ENCODE assay signal across 13 mouse cellular contexts in the genomic region with DNA sequence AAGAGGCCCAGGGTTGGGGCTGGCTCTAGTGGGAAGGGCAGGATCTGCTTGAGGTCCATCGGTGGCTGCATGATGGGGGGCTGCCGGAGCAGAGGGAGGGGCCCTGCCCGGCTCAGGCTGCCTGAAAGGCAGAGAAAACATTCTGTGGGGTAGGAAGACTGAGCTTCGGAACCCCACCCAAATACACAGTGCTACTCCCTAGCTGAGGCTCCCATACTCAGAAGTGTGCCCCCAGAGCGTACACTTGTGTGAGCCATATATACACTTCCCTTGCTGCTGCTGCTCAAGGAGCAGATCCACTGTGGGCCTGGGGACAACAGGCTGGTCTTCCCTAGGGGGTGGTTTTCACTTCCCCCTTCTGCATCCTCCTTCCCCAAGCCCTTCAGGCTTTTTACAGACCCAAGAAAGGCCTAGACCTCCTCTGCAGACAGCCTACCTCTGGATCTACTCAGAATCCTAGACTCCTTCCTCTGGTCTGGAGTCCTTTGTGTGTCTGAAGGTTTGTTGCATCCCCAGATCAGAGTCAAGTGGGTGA. TPM values are rescaled to one million over a fixed set of nuclear protein-coding genes. Genes with fewer than 3 reads are reported as not detected.
DNase-seq lines count a peak whose midpoint lies in the region; ATAC-seq lines count a peak whose summit lies in the region.
"Had no signal": no experiment of that assay in that cellular context is flagged by ENCODE, and none has a peak within 500 bp of the region (broad histone marks: within the 10 kb centered on the region; RNA-seq: fewer than 3 reads in every experiment).

No protein-coding gene starts in this region.

- no peaks in the 10 kb centered on the region for H3K9me3 ChIP-seq in forebrain, embryonic 12.5 days
- H3K9me3 ChIP-seq in forebrain, embryonic 15.5 days, result no peaks in the 10 kb centered on the region
- no peaks in the 10 kb centered on the region for H3K9me3 ChIP-seq in liver, embryonic 15.5 days (replicated peaks)

- peak; percentile 21 for DNase-seq in retina, postnatal 1 day
- DNase-seq in retina, embryonic 14.5 days (ENCODE audit: low spot score), result no peak
- DNase-seq in splenic B cell, adult 2 months (ENCODE audit: low read depth, low spot score), result peak; percentile 65
- no peak for DNase-seq in ovary, postnatal 10 days (ENCODE audit: low spot score)
- no peak for DNase-seq in gastrocnemius, postnatal 4 days (ENCODE audit: low spot score in 2 of 2)
- DNase-seq: heart, postnatal 14 days; kidney, postnatal 36 days; right cerebral cortex, postnatal 4 days; thymus, postnatal 4 days had no signal

- 0 out of 2 replicates have a peak overlapping the region, but pooled peaks have one; percentile 8 for H3K4me2 ChIP-seq in forebrain, embryonic 12.5 days
- H3K4me2 ChIP-seq in forebrain, embryonic 15.5 days (replicated peaks), result no peak overlapping the region
- H3K4me2 ChIP-seq in liver, embryonic 15.5 days, result peak overlapping the region; percentile 54

- H3K4me3 ChIP-seq in forebrain, embryonic 12.5 days (replicated peaks), result no peak overlapping the region
- H3K4me3 ChIP-seq in forebrain, embryonic 15.5 days, result no peak overlapping the region
- H3K4me3 ChIP-seq in liver, embryonic 15.5 days (replicated peaks), result peak overlapping the region; percentile 32

- H3K27me3 ChIP-seq in forebrain, embryonic 12.5 days, result peaks cover 31% of the 10 kb centered on the region
- H3K27me3 ChIP-seq in forebrain, embryonic 15.5 days, result no peaks in the 10 kb centered on the region
- peaks cover 6% of the 10 kb centered on the region for H3K27me3 ChIP-seq in liver, embryonic 15.5 days
- H3K27me3 ChIP-seq in splenic B cell, adult 2 months (ENCODE audit: control insufficient read depth, insufficient read depth, low read length, poor library complexity, severe bottlenecking), result no peaks in the 10 kb centered on the region

- no peaks in the 10 kb centered on the region for H3K36me3 ChIP-seq in forebrain, embryonic 12.5 days (replicated peaks)
- H3K36me3 ChIP-seq in forebrain, embryonic 15.5 days, result no peaks in the 10 kb centered on the region
- H3K36me3 ChIP-seq in liver, embryonic 15.5 days (replicated peaks), result no peaks in the 10 kb centered on the region
- H3K36me3 ChIP-seq in splenic B cell, adult 2 months (ENCODE audit: control insufficient read depth, insufficient read depth, low read length, poor library complexity, severe bottlenecking), result no peaks in the 10 kb centered on the region

- H3K27ac ChIP-seq in forebrain, embryonic 12.5 days, result no peak overlapping the region
- H3K27ac ChIP-seq in forebrain, embryonic 15.5 days (replicated peaks), result no peak overlapping the region
- peak overlapping the region; percentile 67; the same call in 1 of the 2 replicates for H3K27ac ChIP-seq in liver, embryonic 15.5 days (replicated peaks)

- no peak for ATAC-seq in forebrain, embryonic 12.5 days (ENCODE audit: low FRiP score)
- ATAC-seq in forebrain, embryonic 15.5 days (replicated peaks), result no peak
- peak; percentile 38 for ATAC-seq in liver, embryonic 15.5 days (ENCODE audit: insufficient read depth)

- no peak overlapping the region for H3K9ac ChIP-seq in forebrain, embryonic 12.5 days
- H3K9ac ChIP-seq in forebrain, embryonic 15.5 days (replicated peaks), result no peak overlapping the region
- H3K9ac ChIP-seq in liver, embryonic 15.5 days, result no peak overlapping the region

- H3K4me1 ChIP-seq in forebrain, embryonic 12.5 days, result peaks cover 44% of the 10 kb centered on the region
- peaks cover 13% of the 10 kb centered on the region for H3K4me1 ChIP-seq in forebrain, embryonic 15.5 days
- H3K4me1 ChIP-seq in liver, embryonic 15.5 days (replicated peaks), result peaks cover 29% of the 10 kb centered on the region

- 56% methylated on average over 5 of the region's 5 CpGs for WGBS in forebrain, embryonic 12.5 days
- WGBS in forebrain, embryonic 15.5 days, result 56% methylated on average over 5 of the region's 5 CpGs
- 54% methylated on average over 5 of the region's 5 CpGs for WGBS in liver, embryonic 15.5 days (ENCODE audit: insufficient replicate concordance)

RNA-seq across cellular contexts. Expression of gene Zfp385a, which starts 6.7 kb away (rescaled TPM):
- polyA plus RNA-seq in forebrain, embryonic 12.5 days (2016; fragmentation: Nextera tagmentation; extraction: Ambion mirVana), result 16.1 and 16.8 TPM in 2 replicates
- polyA plus RNA-seq in forebrain, embryonic 15.5 days (2015; fragmentation: Nextera tagmentation; extraction: Ambion mirVana), result 12.7 and 13.0 TPM in 2 replicates
- 6.0 and 6.6 TPM in 2 replicates for polyA plus RNA-seq in liver, embryonic 15.5 days (2015; fragmentation: Nextera tagmentation; extraction: Ambion mirVana)
- total RNA-seq in gastrocnemius, postnatal 4 days (2021), result 10 to 100 TPM; 62.1 to 70.0 TPM

RNA-seq across cellular contexts. Expression of gene Gpr84, which starts 22.7 kb away (rescaled TPM):
- 0.10 and 0.37 TPM in 2 replicates for polyA plus RNA-seq in forebrain, embryonic 12.5 days (2016; fragmentation: Nextera tagmentation; extraction: Ambion mirVana)
- polyA plus RNA-seq in forebrain, embryonic 15.5 days (2015; fragmentation: Nextera tagmentation; extraction: Ambion mirVana), result 0.28 and 0.37 TPM in 2 replicates
- 0.86 and 1.0 TPM in 2 replicates for polyA plus RNA-seq in liver, embryonic 15.5 days (2015; fragmentation: Nextera tagmentation; extraction: Ambion mirVana)
- total RNA-seq in gastrocnemius, postnatal 4 days (2021), result under 1 TPM; 0.16 to 0.20 TPM
- total RNA-seq: heart, postnatal 14 days had no signal
- polyA plus RNA-seq: forebrain, embryonic 11.5 days had no signal

RNA-seq across cellular contexts. Expression of gene Itga5, which starts 33.4 kb away (rescaled TPM):
- polyA plus RNA-seq in forebrain, embryonic 12.5 days (2016; fragmentation: Nextera tagmentation; extraction: Ambion mirVana), result 16.8 and 17.3 TPM in 2 replicates
- polyA plus RNA-seq in forebrain, embryonic 15.5 days (2015; fragmentation: Nextera tagmentation; extraction: Ambion mirVana), result 5.7 and 7.2 TPM in 2 replicates
- polyA plus RNA-seq in liver, embryonic 15.5 days (2015; fragmentation: Nextera tagmentation; extraction: Ambion mirVana), result 15.9 and 19.1 TPM in 2 replicates
- 10 to 100 TPM; 65.8 to 68.1 TPM for total RNA-seq in gastrocnemius, postnatal 4 days (2021)

Comparison
In these comparisons a context has a peak if more than half of its experiments do, and no peak if none do; other contexts are left out.
1. DNase-seq: peak in retina, postnatal 1 day (single experiment) and splenic B cell, adult 2 months (single experiment); none in retina, embryonic 14.5 days (single experiment), ovary, postnatal 10 days (single experiment) and gastrocnemius, postnatal 4 days (0 of 2).